ENCODE assay signal across 9 mouse cellular contexts in genomic region chr15:102807353-102807752, GRCm38 (mm10).
DNase-seq lines count a peak whose midpoint lies in the region; TF ChIP-seq lines count a peak whose summit lies in the region.
"Had no signal": no experiment of that assay in that cellular context is flagged by ENCODE, and none has a peak within 500 bp of the region (broad histone marks: within the 10 kb centered on the region; RNA-seq: fewer than 3 reads in every experiment).

No protein-coding gene starts in this region.

- no peak overlapping the region for H3K27ac ChIP-seq in left cerebral cortex, adult 2 months
- H3K27ac ChIP-seq: limb, embryonic 13.5 days had no signal

- intact Hi-C loops in left cerebral cortex, adult 2 months (cut with DNase I), result loop anchor here (2.0 kb wide), 1 partner anchor 47 kb away; no protein-coding TSS in a partner anchor
- intact Hi-C loops in left cerebral cortex, postnatal 14 days (cut with DNase I), result loop anchor here (5.0 kb wide), 1 partner anchor 45 kb away; no protein-coding TSS in a partner anchor

- no peak overlapping the region for H3K4me3 ChIP-seq in left cerebral cortex, adult 2 months
- H3K4me3 ChIP-seq: limb, embryonic 13.5 days had no signal

- peak; percentile 74 for TF ChIP-seq CTCF in left cerebral cortex, adult 2 months (IDR thresholded peaks at IDR 0.05)

- DNase-seq in cerebellum, postnatal 10 days, result peak; percentile 38 to 39
- DNase-seq in cerebellum, adult 11 months, result no peak
- peak; percentile 49 to 62 for DNase-seq in left cerebral cortex, adult 2 months (ENCODE audit: extremely low spot score in 1 of 2, low spot score in 2 of 2)
- DNase-seq in left cerebral cortex, adult 8-10 months (ENCODE audit: low spot score in 2 of 2), result no peak
- DNase-seq in embryo, embryonic 11 days, result peak; percentile 39
- peak; percentile 59 to 68 for DNase-seq in left cerebral cortex, postnatal 14 days (ENCODE audit: low spot score in 2 of 2)
- DNase-seq in spleen, postnatal 10 days (ENCODE audit: low spot score in 2 of 2), result no peak
- DNase-seq in natural killer cell, adult 2 months (ENCODE audit: low spot score in 2 of 2), result no peak

Comparison
In these comparisons a context has a peak if more than half of its experiments do, and no peak if none do; other contexts are left out.
1. DNase-seq: peak in cerebellum, postnatal 10 days (2 of 2), left cerebral cortex, adult 2 months (2 of 2), embryo, embryonic 11 days (single experiment) and left cerebral cortex, postnatal 14 days (2 of 2); none in cerebellum, adult 11 months (single experiment), left cerebral cortex, adult 8-10 months (0 of 2), spleen, postnatal 10 days (0 of 2) and natural killer cell, adult 2 months (0 of 2).